Mouse (Mus musculus): ENCODE measurements around the gene Zfp740. TPM values are rescaled to one million over a fixed set of nuclear protein-coding genes. Genes with fewer than 3 reads are reported as not detected.
A peak's percentile ranks its signal among the peaks of the same experiment; 100 is the strongest.
"Not testable (repeated sequence)": the region's sequence is repeated elsewhere in the genome, so short reads cannot be mapped to it uniquely, and the experiment has no call there.

The Zfp740 gene
- 58.4 and 83.0 TPM in 2 replicates for total RNA-seq (2021)
- long read RNA-seq, experiment 1, full-length matches to known transcripts: 5 of 42 reads
- long read RNA-seq, experiment 1, partial matches to known transcripts: 4 of 42 reads
- long read RNA-seq, experiment 1, other reads (novel, unspliced or antisense): 33 of 42 reads
- long read RNA-seq, experiment 2, full-length matches to known transcripts: 5 of 21 reads
- long read RNA-seq, experiment 2, partial matches to known transcripts: 1 of 21 reads
- long read RNA-seq, experiment 2, other reads (novel, unspliced or antisense): 15 of 21 reads

DNA sequence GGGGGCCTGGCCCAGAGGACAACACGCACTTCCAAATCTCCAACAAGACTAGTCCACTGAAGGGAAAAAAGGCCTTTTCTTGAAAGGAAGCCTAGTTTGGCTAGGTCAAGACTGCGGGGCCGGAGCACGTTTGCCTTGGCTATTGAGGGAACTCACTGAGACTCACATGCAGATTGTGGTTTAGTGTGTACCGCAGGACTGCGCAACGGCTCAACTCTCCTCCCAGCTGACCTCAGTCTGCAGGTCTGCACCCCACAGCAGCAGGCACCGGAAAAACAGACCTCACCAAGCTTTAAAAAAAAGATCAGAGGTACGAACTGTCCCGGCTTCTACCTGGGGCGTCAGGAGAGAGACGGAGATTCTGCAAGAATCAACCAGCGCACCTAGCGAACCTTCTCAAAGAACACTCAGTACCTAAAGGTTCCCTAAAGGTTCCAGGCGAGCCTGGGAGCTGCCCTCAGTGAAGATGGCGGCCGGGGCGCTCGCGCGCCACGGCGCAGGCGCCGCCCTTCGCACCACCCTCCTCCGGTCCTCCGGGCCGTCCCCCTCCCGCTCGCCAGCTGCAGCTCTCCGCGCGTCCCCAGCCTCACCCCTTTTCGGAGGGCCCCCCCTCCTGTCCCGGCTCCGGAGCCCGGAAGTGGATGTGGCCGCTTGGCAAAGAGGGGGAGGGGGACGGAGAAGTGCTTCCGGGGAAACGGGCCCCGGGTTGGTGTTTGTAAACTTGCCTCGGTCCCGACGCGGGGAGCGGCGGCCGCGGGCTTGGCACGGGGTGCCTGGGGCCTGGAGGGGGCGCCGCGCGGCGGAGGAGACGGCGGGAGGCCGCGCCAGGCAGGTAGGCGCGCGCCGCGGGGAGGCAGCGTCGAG is at the start of gene Zfp740:
Zfp740 (plus strand) TSS at position 279 of the 864 bp plus-strand sequence.
- DNase-seq: peak; percentile 99

DNA sequence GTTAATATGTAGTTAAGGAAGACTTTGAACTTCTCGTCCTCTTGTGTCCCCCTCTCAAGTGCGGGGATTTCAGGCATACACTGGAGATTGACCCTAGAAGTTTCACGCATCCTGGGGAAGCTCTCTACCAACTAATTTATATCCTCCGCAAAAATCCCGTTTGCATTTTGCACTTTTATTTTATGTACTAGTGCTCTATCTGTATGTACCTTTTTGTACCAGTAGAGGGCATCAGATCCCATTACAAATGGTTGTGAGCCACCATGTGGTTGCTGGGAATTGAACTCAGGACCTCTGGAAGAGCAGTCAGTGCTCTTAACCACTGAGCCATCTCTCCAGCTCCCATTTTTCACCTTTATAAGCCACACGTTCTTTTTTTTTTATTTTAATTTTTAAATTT is 48.0 kb upstream of the Zfp740 start:
- DNase-seq: not testable (repeated sequence)

DNA sequence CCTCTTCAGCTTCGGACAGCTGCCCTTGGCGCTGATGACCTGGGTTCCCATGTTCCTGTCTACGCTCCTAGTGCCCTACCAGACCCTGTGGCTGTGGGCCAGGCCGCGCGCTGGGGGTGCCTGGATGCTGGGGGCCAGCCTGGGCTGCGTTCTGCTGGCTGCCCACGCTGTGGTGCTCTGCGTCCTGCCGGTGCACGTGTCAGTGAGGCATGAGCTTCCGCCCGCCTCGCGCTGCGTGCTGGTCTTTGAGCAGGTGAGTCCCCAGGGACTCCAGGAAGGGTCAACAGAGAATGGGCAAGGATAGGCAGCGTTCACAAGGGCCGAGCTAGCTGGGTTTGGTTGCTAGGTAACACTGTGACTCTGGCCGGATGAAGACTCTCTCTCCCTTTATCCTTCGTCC is 46.2 kb upstream of the Zfp740 start:
- no peak for DNase-seq

DNA sequence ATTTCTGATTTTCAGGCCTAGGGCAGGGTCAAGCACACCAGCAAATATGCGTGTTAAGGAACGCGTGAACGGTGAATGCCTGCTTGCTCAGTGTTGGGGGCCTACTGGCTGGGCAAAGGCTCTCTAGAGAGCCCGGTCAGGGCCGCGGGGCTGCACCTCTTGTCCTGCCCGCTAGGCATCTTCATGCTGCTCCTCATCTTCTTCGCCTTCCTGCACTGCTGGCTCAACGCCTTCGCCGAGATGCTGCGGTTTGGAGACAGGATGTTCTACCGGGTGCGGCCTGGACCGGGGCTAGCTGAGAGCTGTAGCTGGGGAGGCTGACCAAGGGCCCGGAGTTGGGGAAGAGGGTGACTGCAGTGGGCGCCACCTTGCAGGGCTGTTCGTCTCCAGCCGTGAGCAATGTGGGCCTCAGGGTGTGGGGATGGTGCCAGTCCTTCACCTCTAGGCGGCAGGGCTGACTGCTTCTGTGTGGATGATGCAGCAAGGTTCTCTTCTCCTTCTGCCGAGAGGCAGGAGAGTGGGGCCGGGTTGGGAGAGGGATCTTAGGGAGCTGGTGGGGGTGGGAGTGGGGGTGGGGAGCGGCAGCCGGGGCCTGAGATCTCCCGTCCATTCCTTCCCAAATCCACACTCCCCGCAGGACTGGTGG is 42.5 kb upstream of the Zfp740 start:
- DNase-seq: no peak

DNA sequence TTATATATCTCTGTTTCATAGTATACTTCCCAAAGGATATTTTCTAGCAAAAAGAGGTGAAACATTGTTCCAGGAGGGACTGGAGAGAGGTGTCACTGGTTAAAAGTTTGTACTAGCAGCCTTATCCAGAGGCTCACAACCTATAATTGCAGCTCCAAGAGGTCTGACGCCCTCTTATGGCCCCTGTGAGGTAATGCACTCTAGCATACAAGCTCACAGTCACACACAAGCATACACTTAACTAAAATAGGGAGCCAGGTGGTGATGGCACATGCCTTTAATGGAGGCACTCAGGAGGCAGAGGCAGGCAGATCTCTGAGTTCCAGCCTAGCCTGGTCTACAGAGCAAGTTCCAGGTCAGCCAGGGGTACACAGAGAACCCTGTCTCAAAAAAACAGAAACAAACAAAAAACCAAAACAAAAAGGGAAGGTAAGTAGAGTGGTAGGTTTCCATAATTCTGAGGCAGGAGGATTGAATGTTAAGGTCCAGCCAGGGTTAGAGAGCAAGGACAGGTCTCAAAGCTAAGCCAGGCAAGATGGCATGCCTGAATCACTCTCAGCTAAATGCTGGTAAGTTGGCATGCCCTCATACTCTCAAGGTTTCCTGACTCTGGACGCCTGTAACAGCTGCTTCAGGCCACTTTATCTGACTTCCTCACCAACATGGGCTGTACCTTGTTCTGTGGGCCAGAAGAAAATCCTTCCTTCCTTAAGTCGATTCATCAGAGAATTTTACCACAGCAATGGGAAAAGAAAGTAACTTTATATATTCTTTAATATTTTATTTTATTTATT is 39.0 kb upstream of the Zfp740 start:
- DNase-seq: no peak

DNA sequence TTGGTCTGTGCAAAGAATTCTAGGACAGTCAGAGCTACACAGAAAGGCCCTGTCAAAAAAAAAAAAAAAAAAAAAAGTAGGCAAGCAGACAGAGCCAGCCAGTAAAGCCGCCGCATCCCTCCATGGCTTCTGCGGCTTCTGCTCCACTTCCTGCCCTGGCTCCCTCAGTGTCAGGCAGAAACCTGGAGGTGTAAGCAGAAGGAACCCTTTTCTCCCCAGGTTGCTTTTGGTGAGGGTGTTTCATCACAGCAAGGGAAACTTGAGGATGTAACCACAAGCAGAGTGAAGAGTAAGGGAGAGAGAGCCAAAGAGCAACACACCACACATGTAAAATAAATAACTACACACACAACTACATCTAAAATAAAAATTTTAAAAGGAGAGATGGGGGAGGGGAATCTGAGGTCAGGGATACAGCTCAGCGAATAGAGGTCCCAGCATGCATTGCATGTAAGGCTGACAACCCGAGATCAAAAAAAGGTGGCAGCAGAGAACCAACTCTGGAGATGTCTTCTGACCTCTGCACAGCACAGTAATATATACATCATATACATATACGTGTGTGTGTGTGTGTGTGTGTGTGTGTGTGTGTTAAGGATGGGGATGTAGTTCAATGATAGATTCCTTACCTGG is 37.5 kb upstream of the Zfp740 start:
- no peak for DNase-seq

DNA sequence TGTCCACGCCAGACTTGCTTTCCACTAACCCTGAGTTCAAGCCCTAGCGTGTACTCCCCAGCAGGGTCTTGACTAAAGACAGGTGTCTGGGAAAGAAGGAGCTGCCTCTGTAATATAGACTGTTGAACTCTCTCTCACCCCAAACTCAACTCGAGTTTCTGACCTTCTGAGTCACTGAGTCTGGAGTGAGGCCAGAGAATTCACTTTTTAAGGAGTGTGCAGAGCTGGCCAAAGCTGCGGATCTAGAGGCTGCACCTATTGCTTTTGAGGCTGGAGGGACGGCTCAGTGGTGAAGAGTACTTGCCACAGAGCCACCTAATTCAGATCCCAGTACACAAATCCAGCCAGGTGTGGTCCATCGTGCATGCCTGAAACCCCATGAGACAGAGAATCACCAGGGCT is 35.4 kb upstream of the Zfp740 start:
- DNase-seq: peak; percentile 73

DNA sequence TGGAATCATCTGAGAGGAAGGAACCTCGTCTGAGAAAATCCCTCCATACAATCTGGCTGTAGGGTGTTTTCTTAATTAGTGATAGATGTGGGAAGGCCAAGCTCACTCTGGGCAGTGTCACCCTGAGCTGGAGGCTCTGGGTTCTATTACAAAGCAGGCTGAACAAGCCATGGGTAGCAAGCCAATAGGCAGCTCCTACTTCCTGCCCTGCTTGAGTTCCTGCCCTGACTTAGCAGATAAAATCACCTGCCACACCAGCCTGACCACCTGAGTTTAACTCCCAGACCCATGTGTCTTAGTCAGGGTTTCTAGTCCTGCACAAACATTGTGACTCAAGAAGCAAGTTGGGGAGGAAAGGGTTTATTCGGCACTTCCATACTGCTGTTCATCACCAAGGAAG is 34.0 kb upstream of the Zfp740 start:
- DNase-seq: no peak

DNA sequence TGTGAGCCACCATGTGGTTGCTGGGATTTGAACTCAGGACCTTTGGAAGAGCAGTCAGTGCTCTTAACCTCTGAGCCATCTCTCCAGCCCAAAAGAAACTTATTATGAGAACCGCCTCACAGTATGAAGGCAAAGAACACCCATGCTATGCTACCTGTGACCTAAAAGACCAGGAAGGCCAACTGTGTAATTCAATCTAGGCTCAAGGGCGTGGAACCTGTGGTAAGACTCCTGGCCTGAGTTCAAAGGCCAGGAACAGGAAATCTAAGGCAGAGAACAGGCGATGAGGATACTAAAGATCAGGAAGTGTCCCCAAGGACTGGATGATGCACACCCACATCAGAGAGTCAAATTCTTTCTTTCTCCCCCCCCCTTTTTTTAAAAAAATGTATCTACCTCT is 29.5 kb upstream of the Zfp740 start:
- DNase-seq: no peak

DNA sequence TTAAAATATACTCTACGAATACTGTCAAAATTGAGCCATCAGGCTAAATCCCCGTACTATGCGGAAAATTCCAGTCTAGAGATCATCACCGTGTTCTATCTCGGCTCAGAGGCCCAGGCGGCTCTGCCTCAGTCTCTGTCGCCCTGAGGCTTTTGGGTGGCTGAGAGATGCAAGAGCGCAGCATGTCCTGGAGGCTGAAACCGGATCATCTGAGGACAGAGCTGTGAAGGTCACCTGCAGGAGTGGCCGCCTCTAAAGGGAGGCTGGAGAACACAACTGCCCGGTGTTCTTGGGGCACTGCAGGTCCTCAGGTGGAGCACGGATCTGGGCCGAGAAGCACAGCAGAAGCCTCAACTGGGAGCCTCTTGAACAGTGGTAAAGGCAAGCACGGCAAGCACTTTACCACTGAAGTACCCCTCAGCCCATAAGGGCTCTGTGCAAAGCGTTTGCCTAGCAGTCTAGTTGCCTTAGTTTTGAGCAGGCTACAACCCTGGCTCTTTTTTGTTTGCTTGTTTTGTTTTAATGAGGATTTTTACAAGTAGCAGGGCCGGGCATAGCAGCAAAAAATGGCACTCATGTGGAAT is 27.2 kb upstream of the Zfp740 start:
- DNase-seq: no peak

DNA sequence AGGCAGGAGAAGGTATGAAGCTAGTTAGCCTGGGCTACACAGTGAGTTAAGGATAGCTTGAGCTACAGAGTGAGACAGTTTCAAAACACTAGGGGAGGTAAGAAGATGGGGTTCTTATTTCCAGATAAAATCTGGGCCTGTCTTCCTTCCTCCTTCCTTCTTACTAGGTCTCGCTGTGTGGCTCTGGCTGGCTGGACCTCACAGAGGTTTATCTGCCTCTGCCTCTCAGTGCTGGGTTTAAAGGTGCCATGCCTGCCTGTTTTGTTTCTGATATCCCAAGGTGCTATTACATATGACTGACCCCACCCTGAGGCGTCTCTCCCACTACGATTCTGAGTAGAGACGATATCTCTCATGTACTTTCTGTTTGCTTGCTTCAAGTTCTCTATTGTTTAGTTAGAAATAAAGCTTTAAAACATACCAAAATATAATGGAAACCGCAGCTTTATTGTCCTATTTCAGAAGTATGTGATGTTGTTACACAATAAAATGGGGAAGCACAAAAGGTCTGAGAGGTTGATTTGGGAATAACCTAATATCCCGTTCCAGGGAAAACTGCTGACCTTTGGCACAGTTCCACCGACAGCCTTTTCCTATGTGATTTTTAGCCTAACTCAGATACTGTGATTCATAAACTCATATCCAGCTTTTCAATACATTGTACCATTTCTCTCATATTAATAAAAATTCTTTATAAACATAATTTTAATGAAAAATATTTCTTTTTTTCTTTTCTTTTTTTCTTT is 26.3 kb upstream of the Zfp740 start:
- peak; percentile 54 for DNase-seq

DNA sequence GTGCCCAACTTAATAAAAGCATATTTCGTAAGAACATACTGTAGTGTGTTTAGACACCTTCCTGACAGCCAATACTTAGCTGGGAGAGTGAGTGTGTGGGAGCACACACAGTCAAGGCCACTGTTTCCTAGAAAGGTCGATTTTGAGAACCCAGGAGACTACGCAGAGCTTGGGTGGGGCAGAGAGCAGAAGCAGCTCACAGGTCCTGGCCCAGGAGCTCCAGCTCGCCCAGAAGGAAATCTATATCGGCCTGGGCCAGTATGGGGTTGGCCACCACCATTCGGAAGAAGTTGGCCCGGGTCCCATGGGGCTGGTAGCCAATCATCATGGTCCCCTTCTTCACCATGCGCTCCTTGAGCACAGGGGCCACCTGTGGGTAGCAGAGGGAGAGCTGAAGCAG is 25.6 kb upstream of the Zfp740 start:
- no peak for DNase-seq

DNA sequence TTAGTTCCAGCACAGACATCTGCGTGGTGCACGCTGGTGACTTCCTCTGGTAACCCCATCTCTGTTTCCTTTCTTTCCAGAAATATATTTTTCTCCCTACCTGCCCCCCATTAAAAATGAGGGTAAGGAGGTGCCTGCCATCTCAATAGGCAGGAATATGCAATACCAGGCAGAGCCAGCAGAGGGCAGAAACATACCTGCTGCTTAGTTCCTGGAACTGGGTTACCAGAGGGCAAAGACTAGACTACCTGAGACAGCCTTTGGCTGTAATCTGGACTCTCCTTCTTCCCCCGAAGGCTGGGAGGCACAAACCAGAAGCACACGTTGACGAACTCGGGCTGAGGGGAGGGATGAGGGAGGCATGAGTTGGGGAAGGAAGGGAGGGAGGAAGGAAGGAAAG is 24.8 kb upstream of the Zfp740 start:
- peak; percentile 83 for DNase-seq

DNA sequence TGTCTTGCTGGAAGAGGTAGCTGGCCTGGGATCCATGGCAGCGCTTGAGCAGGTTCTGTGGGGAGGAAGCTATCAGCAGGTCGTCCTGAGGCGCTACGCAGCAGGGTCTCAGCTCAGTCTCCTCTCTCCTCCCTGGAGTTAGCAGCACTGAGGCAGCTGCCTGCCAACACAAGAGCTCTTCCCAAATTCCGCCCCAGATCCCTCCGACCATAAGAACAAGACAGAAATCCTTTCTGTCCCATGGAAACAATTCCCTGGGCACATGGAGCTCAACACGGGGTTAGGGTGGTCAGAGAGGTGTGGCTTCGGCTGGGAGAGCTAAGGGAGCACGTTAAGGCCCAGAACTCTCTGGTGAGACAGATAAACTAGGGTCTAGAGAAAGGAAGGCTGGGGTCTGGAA is 23.9 kb upstream of the Zfp740 start:
- no peak for DNase-seq

DNA sequence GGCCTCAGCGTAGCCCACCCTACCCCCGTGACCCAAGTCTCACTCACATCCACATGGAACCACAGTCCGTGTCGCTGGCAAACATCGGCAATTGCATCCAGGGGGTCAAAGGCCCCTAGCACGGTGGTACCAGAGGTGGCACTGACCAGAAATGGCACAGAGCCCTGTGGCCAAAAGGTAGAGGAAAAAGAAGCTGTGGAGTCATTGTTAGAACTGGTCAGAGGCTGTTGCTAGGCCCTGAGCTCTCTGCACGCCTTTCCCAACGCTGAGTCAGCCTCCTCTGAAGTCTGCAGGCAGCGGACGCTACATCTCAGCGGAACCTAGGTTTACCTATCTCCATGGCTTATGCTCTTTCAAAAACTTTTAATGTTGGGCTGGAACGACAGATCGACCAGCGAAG is 23.1 kb upstream of the Zfp740 start:
- DNase-seq: no peak

DNA sequence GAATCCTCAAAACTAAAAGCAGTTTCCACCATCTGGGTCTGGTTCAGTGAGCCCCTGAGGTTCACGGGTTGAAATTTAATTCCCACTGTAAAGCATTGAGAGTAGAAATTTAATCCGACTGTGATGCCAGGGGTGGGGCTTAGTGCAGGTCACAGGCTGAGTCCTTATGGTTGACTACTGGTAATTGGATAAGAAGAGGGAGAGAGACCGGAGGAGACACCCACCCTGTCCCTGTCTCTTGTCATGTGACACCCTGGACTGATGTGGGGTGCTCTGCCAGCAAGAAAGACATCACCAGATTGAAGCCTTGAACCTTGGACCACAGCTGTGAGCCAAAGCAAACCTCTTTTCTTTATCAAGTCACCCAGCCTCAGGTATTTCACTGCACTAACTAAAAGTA is 20.0 kb upstream of the Zfp740 start:
- DNase-seq: no peak

DNA sequence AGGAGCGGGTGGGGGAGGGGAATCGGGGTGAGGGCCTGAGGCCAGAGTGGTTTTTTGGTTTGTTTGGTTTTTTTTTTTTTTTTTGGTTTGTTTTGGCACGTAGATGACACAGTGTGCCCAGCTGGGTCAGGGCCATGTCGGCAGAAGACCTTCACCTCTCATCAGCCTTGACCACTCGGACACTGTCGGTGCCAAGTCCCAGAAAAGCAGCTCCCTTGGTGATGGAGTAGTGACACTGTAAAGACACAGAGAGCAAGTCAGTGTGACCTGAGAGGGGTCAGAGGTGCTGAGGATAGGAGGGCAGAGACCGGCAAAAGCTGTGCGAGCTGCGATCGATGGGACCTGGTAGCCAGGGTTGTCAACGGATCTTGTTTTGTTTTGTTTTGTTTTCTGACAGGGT is 16.8 kb upstream of the Zfp740 start:
- peak; percentile 54 for DNase-seq

DNA sequence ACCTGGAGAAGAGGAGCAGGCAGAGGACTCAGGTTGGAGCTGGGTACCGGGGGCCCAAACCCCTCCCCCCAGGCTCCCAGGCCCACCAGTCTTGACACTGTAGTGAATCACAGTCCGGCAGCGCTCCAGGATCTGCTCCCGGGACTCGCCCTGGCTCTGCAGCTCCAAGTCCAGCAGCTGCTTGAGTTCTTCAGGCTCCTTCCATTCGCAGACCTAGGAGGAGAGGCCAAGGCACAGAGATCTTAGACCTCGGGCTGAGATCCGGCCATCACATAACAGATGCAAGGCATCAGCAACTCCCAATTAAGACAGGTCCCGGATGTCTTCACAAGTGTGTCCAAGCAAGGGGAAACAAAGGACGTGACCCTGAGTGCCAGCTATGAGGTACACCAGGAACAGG is 15.0 kb upstream of the Zfp740 start:
- no peak for DNase-seq

DNA sequence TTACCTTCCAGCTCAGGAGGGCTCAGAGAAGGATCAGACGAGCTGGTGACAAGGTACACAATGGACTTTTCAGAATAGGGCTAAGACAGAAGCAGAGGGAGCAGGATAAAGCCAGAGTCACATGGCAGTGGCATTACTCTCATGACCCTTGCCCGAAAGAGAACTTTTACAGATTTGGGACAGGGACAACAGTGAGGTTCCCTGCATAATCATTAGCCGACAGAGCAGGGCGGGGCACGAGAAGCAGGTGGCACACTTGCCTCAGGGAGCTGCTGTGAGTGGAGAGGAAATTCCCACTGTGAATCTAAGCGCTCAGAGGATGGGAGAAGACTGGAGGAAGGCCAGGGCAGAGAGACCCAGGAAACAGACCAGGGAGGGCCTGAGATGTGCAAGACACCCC is 14.2 kb upstream of the Zfp740 start:
- DNase-seq: no peak

DNA sequence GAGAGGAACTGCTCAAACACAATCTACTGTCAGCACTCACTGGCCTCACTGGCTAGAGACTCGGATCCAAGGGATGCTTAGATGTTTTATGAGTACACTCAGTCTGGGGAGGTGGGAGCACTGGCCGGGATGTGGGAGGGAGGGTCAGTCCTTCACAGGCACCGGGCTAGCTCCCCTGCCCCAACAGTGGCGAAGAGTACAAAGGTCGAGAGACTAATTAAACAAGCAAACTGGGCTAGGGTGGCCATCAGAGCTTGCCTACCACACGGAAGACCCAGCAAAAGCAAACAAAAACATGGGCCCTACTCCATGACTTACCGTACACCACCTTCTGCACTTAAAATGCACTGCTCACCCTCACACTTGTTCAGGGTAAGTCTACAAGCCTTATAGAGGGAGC is 11.3 kb upstream of the Zfp740 start:
- DNase-seq: no peak

DNA sequence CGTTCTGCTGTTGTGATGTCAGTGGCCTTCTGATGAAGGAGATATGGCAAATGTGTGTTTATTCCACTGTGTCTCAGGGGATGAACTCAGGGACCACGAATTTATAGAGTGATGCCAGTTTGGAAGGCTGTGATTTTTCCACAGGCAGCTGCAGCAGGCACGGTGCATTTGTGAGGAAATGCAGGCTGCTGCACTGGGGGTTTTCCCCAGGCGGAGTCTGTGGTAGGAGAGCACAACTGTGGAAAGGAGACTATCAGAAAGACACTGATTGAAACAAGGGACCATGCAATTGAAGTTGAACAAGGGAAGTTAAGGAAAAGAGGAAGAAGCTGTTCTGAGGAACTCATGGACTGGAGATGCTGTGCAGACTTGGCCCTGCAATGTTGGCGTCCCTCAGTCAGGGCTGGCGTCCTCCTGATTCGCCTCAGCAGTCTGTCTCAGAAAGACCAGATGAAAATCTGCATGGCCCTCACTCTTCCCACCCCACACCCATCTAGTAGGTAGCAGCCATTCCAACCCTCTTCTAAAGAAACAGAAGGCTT is 10.7 kb upstream of the Zfp740 start:
- DNase-seq: no peak
